Mouse (Mus musculus) heart, adult 2 months (tissue): ENCODE results near the gene 1810009A15Rik. TPM values are rescaled to one million over a fixed set of nuclear protein-coding genes. Genes with fewer than 3 reads are reported as not detected.
"Not testable (repeated sequence)": the region's sequence is repeated elsewhere in the genome, so short reads cannot be mapped to it uniquely, and the experiment has no call there.

Source experiments
- DNase-seq, 2 experiments: peaks; one replicate each; pipeline ENCODE4 v3.0.0; 2021
- H3K27ac ChIP-seq: fragments of 200-600 bp; 2 replicates; pipeline ENCODE4 v1.8.1; 2022
- H3K27me3 ChIP-seq: fragments of 200-500 bp; 2 replicates; pipeline ENCODE4 v1.6.1; 2012; ENCODE audit warnings: mild to moderate bottlenecking, low read length, inconsistent platforms, mixed read lengths; ENCODE audit not compliant: control insufficient read depth, insufficient read depth
- H3K36me3 ChIP-seq: fragments of 200-500 bp; 2 replicates; pipeline ENCODE4 v1.6.1; 2012; ENCODE audit warnings: low read length, inconsistent platforms; ENCODE audit not compliant: control insufficient read depth, insufficient read depth
- H3K4me1 ChIP-seq: fragments of 200-500 bp; 2 replicates; pipeline ENCODE4 v1.6.1; 2011; ENCODE audit warnings: low read length; ENCODE audit not compliant: control insufficient read depth, insufficient read depth
- H3K4me3 ChIP-seq: fragments of 200-600 bp; 2 replicates; pipeline ENCODE4 v1.8.1; 2022
- H3K79me2 ChIP-seq: fragments of 200-500 bp; replicated peaks from 2 replicates; pipeline ENCODE4 v1.6.1; 2012; ENCODE audit warnings: mild to moderate bottlenecking, inconsistent platforms, low read length, moderate library complexity, mixed read lengths; ENCODE audit not compliant: control insufficient read depth, insufficient read depth
- H3K9ac ChIP-seq: fragments of 200-500 bp; 2 replicates; pipeline ENCODE4 v1.6.1; 2012; ENCODE audit warnings: low read depth, mild to moderate bottlenecking, control low read depth, inconsistent platforms, low read length, mixed read lengths
- CTCF ChIP-seq: fragments of 200-600 bp; IDR thresholded peaks from 2 replicates; pipeline ENCODE4 v1.8.1; 2022; ENCODE audit warnings: antibody characterized with exemption, mild to moderate bottlenecking, moderate library complexity
- EP300 ChIP-seq: fragments of 200-500 bp; IDR thresholded peaks from 2 replicates; pipeline ENCODE4 v1.6.1; 2011; ENCODE audit warnings: low read depth, low read length, control low read depth; ENCODE audit not compliant: insufficient read depth
- POLR2A ChIP-seq: fragments of 200-500 bp; IDR thresholded peaks from 2 replicates; pipeline ENCODE4 v1.6.1; 2011; ENCODE audit warnings: mild to moderate bottlenecking, low read depth, low read length, control low read depth; ENCODE audit not compliant: insufficient read depth
- WGBS: fragments of 180-500 bp; shearing (Covaris S2); methylation state at CpG from one replicate; pipeline ENCODE4 v1.1.7; 2018; 5-methylcytosine and 5-hydroxymethylcytosine counted together
- intact Hi-C: fragments of 180-260 bp; cut with DNase I; formaldehyde crosslinking; loops from one replicate; pipeline ENCODE4 v1.15.1; 2025
- polyA plus RNA-seq: library from polyadenylated mRNA; depleted of rRNA; stranded (reverse); fragments of >200 nt; gene quantifications from 2 replicates; pipeline ENCODE4 v1.2.3, GENCODE M21; 2012
- total RNA-seq, 2 experiments: library from RNA; stranded (reverse); gene quantifications; 2 replicates each; pipeline ENCODE4 v1.2.3; 2021

Gene 1810009A15Rik
- total and polyA plus RNA-seq, 3 experiments: 10.1 to 21.0 (median 15.6) TPM

GRCm38 (mm10) chr19:8883616-8884015, 5.0 kb upstream of the 1810009A15Rik start, which contains the start of the genes Lbhd1 and Gm49403:
Gene Lbhd1, plus strand, starts transcription at chr19:8883732.
Gene Gm49403, plus strand, starts transcription at chr19:8883930.
- no peak for DNase-seq
- H3K27me3 ChIP-seq: no peaks in the 10 kb centered on the region
- peaks cover 7% of the 10 kb centered on the region for H3K4me1 ChIP-seq
- H3K27ac ChIP-seq: no peak within 1 kb of the TSS
- H3K36me3 ChIP-seq: peaks cover 6% of the 10 kb centered on the region
- no peak for TF ChIP-seq EP300
- TF ChIP-seq POLR2A: no peak
- no peak within 1 kb of the TSS for H3K4me3 ChIP-seq
- WGBS: 57% methylated on average over 3 of the region's 3 CpGs
- H3K79me2 ChIP-seq: no peaks in the 10 kb centered on the region; the same call in 1 of the 2 replicates
- intact Hi-C loops: no loop called here
- no peak within 1 kb of the TSS for H3K9ac ChIP-seq

GRCm38 (mm10) chr19:8886916-8887584, 1.6 kb upstream of the 1810009A15Rik start:
- no peak for TF ChIP-seq EP300
- TF ChIP-seq POLR2A: no peak
- no peak for TF ChIP-seq CTCF
- Histone ChIP-seq H3K36me3 (no peaks in the 10 kb centered on the region; the same call in 1 of the 2 replicates), H3K9ac (no peak overlapping the region), H3K27me3 (no peaks in the 10 kb centered on the region), H3K4me1 (peaks cover 3% of the 10 kb centered on the region; the same call in 1 of the 2 replicates), H3K4me3 (no peak overlapping the region), H3K79me2 (no peaks in the 10 kb centered on the region; the same call in 1 of the 2 replicates), H3K27ac (no peak overlapping the region)
- no peak for DNase-seq
- intact Hi-C loops: no loop called here
- 29% methylated on average over 1 of the region's 1 CpGs for WGBS

GRCm38 (mm10) chr19:8887585-8888463, 829 bp upstream of the 1810009A15Rik start:
- H3K4me3 ChIP-seq: peak overlapping the region; percentile 73
- H3K4me1 ChIP-seq: peaks cover 3% of the 10 kb centered on the region; the same call in 1 of the 2 replicates
- peak overlapping the region; percentile 85 for H3K27ac ChIP-seq
- H3K9ac ChIP-seq: peak overlapping the region; percentile 79
- no peaks in the 10 kb centered on the region; the same call in 1 of the 2 replicates for H3K36me3 ChIP-seq
- 25% methylated on average over 19 of the region's 19 CpGs for WGBS
- TF ChIP-seq CTCF (no peak), EP300 (no peak), POLR2A (no peak)
- no peaks in the 10 kb centered on the region for H3K27me3 ChIP-seq
- no peaks in the 10 kb centered on the region; the same call in 1 of the 2 replicates for H3K79me2 ChIP-seq
- no peak for DNase-seq
- intact Hi-C loops: loop anchor here (2.0 kb wide), 1 partner anchor 17 kb away; the partner anchor contains the start of gene Ubxn1

GRCm38 (mm10) chr19:8892829-8893766, 4.4 kb downstream of the 1810009A15Rik start, which contains the start of gene Ints5:
Gene Ints5, plus strand, starts transcription at chr19:8893005.
- intact Hi-C loops: no loop called here
- Histone ChIP-seq H3K4me3 (peak within 1 kb of the TSS; percentile 92), H3K36me3 (no peaks in the 10 kb centered on the region; the same call in 1 of the 2 replicates), H3K27me3 (no peaks in the 10 kb centered on the region), H3K79me2 (no peaks in the 10 kb centered on the region), H3K27ac (peak within 1 kb of the TSS; percentile 89), H3K9ac (peak within 1 kb of the TSS; percentile 94), H3K4me1 (no peaks in the 10 kb centered on the region; the same call in 1 of the 2 replicates)
- peak; percentile 81 for TF ChIP-seq EP300
- TF ChIP-seq POLR2A: peak; percentile 86
- TF ChIP-seq CTCF: no peak
- WGBS: 1% methylated on average over 54 of the region's 54 CpGs
- DNase-seq: peak; percentile 88 to 90

- Histone ChIP-seq H3K4me1 (peaks cover 1% of the 10 kb centered on the region; the same call in 1 of the 2 replicates), H3K27ac (no peak overlapping the region), H3K4me3 (no peak overlapping the region), H3K9ac (no peak overlapping the region), H3K27me3 (no peaks in the 10 kb centered on the region), H3K79me2 (no peaks in the 10 kb centered on the region), H3K36me3 (peaks cover 5% of the 10 kb centered on the region)
- TF ChIP-seq POLR2A: no peak
- 84% methylated on average over 9 of the region's 9 CpGs for WGBS
- DNase-seq: no peak
- intact Hi-C loops: loop anchor here (5.0 kb wide), 2 partner anchors 57 to 73 kb away; partner anchors contain the start of genes Hnrnpul2 and Tut1
These were observed 6.8 kb downstream of the 1810009A15Rik start for GRCm38 (mm10) chr19:8895397-8895960.

- H3K36me3 ChIP-seq, H3K27ac ChIP-seq, H3K9ac ChIP-seq, H3K4me3 ChIP-seq, DNase-seq, H3K4me1 ChIP-seq, H3K79me2 ChIP-seq, H3K27me3 ChIP-seq: not testable (repeated sequence)
- WGBS: 80% methylated on average over 5 of the region's 5 CpGs
- intact Hi-C loops: loop anchor here (5.0 kb wide), 2 partner anchors 56 to 74 kb away; partner anchors contain the start of genes Hnrnpul2 and Tut1
These were observed 7.6 kb downstream of the 1810009A15Rik start for GRCm38 (mm10) chr19:8896231-8896630.
